Mouse (Mus musculus): ENCODE results near the gene H2afv.

GRCm38 (mm10) chr11:6442566-6442965 is 1.7 kb downstream of the H2afv start:
- no peak for TF ChIP-seq CTCF (IDR thresholded peaks at IDR 0.05; ENCODE audit: low read depth, low read length)
- no peak for TF ChIP-seq POLR2A (IDR thresholded peaks at IDR 0.05; ENCODE audit: extremely low read depth, insufficient read depth, low read length)

All from liver, adult 2 months (tissue).